Mouse (Mus musculus) forebrain, embryonic 10.5 days (tissue): ENCODE data around the gene Pkn3. TPM values are rescaled to one million over a fixed set of nuclear protein-coding genes. Genes with fewer than 3 reads are reported as not detected.
A peak's percentile ranks its signal among the peaks of the same experiment; 100 is the strongest.

Experiments
- DNase-seq: peaks from one replicate; pipeline ENCODE4 v3.0.0-alpha.2; 2017; ENCODE audit warnings: low spot score; ENCODE audit errors: extremely low spot score
- H3K27ac ChIP-seq: fragments of 300-500 bp; sonication (generic); 2 replicates; pipeline ENCODE4 v1.5.1; 2016; ENCODE audit warnings: mild to moderate bottlenecking
- H3K27me3 ChIP-seq: fragments of 300-500 bp; sonication (generic); 2 replicates; pipeline ENCODE4 v1.6.1; 2016; ENCODE audit warnings: mild to moderate bottlenecking; ENCODE audit not compliant: poor library complexity, severe bottlenecking
- H3K36me3 ChIP-seq: fragments of 300-500 bp; sonication (generic); replicated peaks from 2 replicates; pipeline ENCODE4 v1.6.1; 2016; ENCODE audit warnings: mild to moderate bottlenecking, moderate library complexity
- H3K4me1 ChIP-seq: fragments of 300-500 bp; sonication (generic); 2 replicates; pipeline ENCODE4 v1.6.1; 2016
- H3K4me3 ChIP-seq: fragments of 300-500 bp; sonication (generic); 2 replicates; pipeline ENCODE4 v1.5.1; 2016; ENCODE audit warnings: mild to moderate bottlenecking, moderate library complexity
- H3K9me3 ChIP-seq: fragments of 300-500 bp; sonication (generic); 2 replicates; pipeline ENCODE4 v1.6.1; 2016; ENCODE audit warnings: mild to moderate bottlenecking, moderate library complexity
- WGBS: fragments of 180-500 bp; shearing (Covaris S2); methylation state at CpG from one replicate; pipeline ENCODE4 v1.1.7; 2016; 5-methylcytosine and 5-hydroxymethylcytosine counted together
- polyA plus RNA-seq: library from polyadenylated mRNA; unstranded; fragments of >200 nt; fragmentation: Nextera tagmentation; extraction: Ambion mirVana; gene quantifications from 2 replicates; pipeline ENCODE4 v1.2.1, GENCODE M21; 2016

Pkn3 gene
- polyA plus RNA-seq: 12.4 and 13.1 TPM in 2 replicates

- peaks cover 38% of the 10 kb centered on the region for H3K4me1 ChIP-seq
- under 1% methylated on average over 53 of the region's 53 CpGs for WGBS
- no peaks in the 10 kb centered on the region for H3K27me3 ChIP-seq
- H3K4me3 ChIP-seq: peak within 1 kb of the TSS; percentile 63
- peak; percentile 89 for DNase-seq
- peak within 1 kb of the TSS; percentile 89 for H3K27ac ChIP-seq
- peaks cover 35% of the 10 kb centered on the region for H3K36me3 ChIP-seq
- H3K9me3 ChIP-seq: no peaks in the 10 kb centered on the region
Measured at GRCm38 (mm10) chr2:30077502-30078348, at the start of gene Pkn3. TSS of gene Pkn3 (plus strand) at chr2:30077684.

DNA sequence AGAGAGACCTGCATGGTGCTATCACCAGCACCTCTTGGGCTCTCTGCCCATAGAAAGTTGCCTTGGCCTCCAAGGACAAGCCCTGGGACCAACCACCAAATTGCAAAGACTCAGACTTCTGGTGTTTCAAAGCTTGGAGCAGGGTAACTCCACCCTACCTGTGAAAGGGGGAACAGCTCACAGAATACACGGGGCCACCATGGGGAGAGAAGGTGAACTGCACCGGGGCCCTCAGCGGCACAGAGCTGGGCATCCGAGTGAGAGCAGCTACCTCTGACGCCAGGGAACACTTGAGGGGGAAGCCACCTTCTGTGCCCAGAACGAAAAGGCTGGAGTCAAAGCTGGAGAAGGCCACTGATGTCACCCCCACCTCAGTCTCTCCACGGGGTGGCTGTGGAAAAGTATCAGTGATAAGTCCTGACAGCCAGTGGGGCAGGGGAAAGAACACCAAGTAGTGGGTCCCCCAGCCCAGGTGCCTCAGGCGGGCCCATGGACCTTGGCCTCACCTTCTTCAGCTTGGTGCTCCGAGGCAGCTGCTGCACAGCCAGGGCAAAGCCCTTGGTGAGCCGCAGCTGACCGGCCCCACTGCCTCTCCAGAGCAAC, 45.1 kb upstream of the Pkn3 start:
- no peaks in the 10 kb centered on the region for H3K27me3 ChIP-seq
- H3K36me3 ChIP-seq: peaks cover 80% of the 10 kb centered on the region
- H3K4me3 ChIP-seq: no peak overlapping the region
- peaks cover 5% of the 10 kb centered on the region; the same call in 1 of the 2 replicates for H3K4me1 ChIP-seq
- DNase-seq: no peak
- H3K9me3 ChIP-seq: no peaks in the 10 kb centered on the region
- 65% methylated on average over 11 of the region's 11 CpGs for WGBS
- no peak overlapping the region for H3K27ac ChIP-seq

DNA sequence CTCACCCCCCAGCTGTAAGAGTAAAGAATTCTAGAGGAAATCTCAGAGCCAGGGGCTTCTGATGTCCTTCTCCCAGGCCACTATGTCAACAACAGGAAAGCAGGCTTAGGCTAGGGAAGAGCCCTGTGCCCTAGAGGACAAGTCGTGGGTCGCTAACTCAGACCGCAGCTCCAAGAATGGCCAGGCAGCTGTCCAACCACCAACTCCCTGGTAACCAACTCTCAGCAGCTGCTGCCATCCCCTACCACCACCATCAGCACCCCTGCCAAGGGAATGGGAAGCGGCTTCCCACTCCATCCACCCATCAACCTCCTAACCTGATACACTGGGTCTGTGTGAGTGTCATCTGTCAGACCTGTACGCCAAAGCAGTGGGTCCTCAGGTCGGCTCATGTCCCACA, 44.5 kb upstream of the Pkn3 start:
- H3K4me3 ChIP-seq: no peak overlapping the region
- H3K9me3 ChIP-seq: no peaks in the 10 kb centered on the region
- 82% methylated on average over 6 of the region's 6 CpGs for WGBS
- DNase-seq: no peak
- no peaks in the 10 kb centered on the region for H3K27me3 ChIP-seq
- H3K27ac ChIP-seq: no peak overlapping the region
- H3K36me3 ChIP-seq: peaks cover 80% of the 10 kb centered on the region
- peaks cover 5% of the 10 kb centered on the region; the same call in 1 of the 2 replicates for H3K4me1 ChIP-seq

DNA sequence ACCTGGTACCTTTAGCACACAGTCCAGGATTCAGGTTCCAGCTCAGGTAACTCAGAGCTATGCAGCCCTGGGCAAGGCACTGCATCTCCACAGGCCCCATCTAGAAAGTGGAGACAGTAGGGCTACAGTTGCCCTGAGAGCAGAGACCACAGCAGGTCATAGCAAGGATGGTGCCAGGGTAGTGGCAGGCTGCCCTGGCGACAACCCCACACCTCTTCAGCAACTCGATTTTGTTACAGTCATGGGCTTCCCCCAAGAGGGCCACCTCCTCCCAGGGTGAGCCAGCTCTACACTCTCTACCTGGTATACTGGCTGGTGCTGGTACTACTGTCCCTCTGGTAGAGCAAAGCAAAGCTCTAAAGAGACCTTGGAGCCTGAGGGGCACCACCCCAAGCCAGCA, 39.7 kb upstream of the Pkn3 start:
- H3K36me3 ChIP-seq: peaks cover 34% of the 10 kb centered on the region
- H3K27ac ChIP-seq: no peak overlapping the region
- 88% methylated on average over 2 of the region's 2 CpGs for WGBS
- H3K4me1 ChIP-seq: peaks cover 11% of the 10 kb centered on the region
- H3K27me3 ChIP-seq: no peaks in the 10 kb centered on the region
- no peaks in the 10 kb centered on the region for H3K9me3 ChIP-seq
- no peak overlapping the region for H3K4me3 ChIP-seq
- no peak for DNase-seq

GRCm38 (mm10) chr2:30038370-30038769, 39.1 kb upstream of the Pkn3 start:
- H3K4me3 ChIP-seq: no peak overlapping the region

GRCm38 (mm10) chr2:30039687-30040086, 37.8 kb upstream of the Pkn3 start:
- Histone ChIP-seq H3K36me3 (peaks cover 23% of the 10 kb centered on the region), H3K4me1 (peaks cover 8% of the 10 kb centered on the region), H3K4me3 (no peak overlapping the region), H3K9me3 (no peaks in the 10 kb centered on the region), H3K27ac (no peak overlapping the region), H3K27me3 (no peaks in the 10 kb centered on the region)
- DNase-seq: no peak

More at GRCm38 (mm10) chr2:30038370-30038769, 39.1 kb upstream of the Pkn3 start:
- Histone ChIP-seq H3K27ac (no peak overlapping the region), H3K27me3 (no peaks in the 10 kb centered on the region), H3K4me1 (peaks cover 11% of the 10 kb centered on the region), H3K36me3 (peaks cover 28% of the 10 kb centered on the region), H3K9me3 (no peaks in the 10 kb centered on the region)
- 93% methylated on average over 10 of the region's 10 CpGs for WGBS
- no peak for DNase-seq

DNA sequence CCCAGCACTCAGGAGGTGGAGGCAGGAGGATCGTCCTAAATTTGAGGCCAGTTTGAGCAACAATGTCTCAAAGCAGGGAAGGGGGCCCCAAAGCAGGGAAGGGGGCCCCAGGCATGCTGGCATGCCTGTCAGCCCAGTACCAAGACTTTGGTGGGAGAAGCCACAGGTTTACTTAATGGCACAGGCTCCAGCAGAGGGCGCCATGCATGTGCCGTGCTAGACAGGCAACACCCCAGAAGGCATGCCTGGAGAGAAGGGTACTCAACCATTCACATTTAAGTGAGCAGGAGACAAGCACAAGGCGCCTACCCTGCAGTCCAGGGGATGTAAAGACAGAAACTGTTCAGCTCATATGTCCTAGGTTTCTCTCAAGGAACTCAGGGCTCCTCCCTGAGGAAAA, 35.0 kb upstream of the Pkn3 start:
- Histone ChIP-seq H3K27me3 (no peaks in the 10 kb centered on the region), H3K4me3 (no peak overlapping the region), H3K36me3 (peaks cover 22% of the 10 kb centered on the region), H3K27ac (0 out of 2 replicates have a peak overlapping the region, but pooled peaks have one; percentile 13), H3K4me1 (peaks cover 8% of the 10 kb centered on the region), H3K9me3 (no peaks in the 10 kb centered on the region)
- 12% methylated on average over 4 of the region's 4 CpGs for WGBS
- peak; percentile 70 for DNase-seq

GRCm38 (mm10) chr2:30044550-30044949, 32.9 kb upstream of the Pkn3 start:
- peaks cover 14% of the 10 kb centered on the region for H3K36me3 ChIP-seq
- peaks cover 17% of the 10 kb centered on the region for H3K4me1 ChIP-seq
- DNase-seq: no peak
- 85% methylated on average over 5 of the region's 5 CpGs for WGBS
- no peaks in the 10 kb centered on the region for H3K9me3 ChIP-seq
- no peak overlapping the region for H3K4me3 ChIP-seq
- H3K27ac ChIP-seq: no peak overlapping the region
- no peaks in the 10 kb centered on the region for H3K27me3 ChIP-seq

DNA sequence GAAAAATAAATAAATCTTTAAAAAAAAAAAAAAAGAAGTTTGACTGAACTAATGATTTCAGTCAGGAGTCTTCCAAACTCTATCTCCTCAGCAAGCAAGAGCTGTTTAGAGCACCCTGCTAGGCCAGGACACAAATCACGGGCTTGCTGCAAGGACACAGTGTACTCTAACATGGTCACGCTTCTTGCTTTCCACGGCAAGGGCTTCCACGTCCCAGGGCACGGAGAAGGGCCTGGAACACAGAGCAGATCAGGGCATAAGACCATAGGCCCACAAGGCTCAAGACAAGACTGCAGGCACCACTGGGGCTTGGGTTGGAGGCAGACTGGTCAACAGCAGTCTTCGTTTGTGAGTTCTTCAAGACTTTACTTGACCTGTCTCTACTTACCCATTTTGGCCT, 30.4 kb upstream of the Pkn3 start:
- H3K27ac ChIP-seq: no peak overlapping the region
- peaks cover 17% of the 10 kb centered on the region for H3K4me1 ChIP-seq
- no peak for DNase-seq
- no peak overlapping the region for H3K4me3 ChIP-seq
- H3K27me3 ChIP-seq: no peaks in the 10 kb centered on the region
- H3K36me3 ChIP-seq: peaks cover 14% of the 10 kb centered on the region
- 91% methylated on average over 6 of the region's 6 CpGs for WGBS
- no peaks in the 10 kb centered on the region for H3K9me3 ChIP-seq

GRCm38 (mm10) chr2:30048101-30048501, 29.4 kb upstream of the Pkn3 start:
- Histone ChIP-seq H3K4me3 (peak overlapping the region; percentile 64), H3K36me3 (peaks cover 14% of the 10 kb centered on the region), H3K27me3 (no peaks in the 10 kb centered on the region), H3K27ac (peak overlapping the region; percentile 98), H3K4me1 (peaks cover 8% of the 10 kb centered on the region), H3K9me3 (no peaks in the 10 kb centered on the region)
- no peak for DNase-seq
- WGBS: 65% methylated on average over 11 of the region's 11 CpGs

DNA sequence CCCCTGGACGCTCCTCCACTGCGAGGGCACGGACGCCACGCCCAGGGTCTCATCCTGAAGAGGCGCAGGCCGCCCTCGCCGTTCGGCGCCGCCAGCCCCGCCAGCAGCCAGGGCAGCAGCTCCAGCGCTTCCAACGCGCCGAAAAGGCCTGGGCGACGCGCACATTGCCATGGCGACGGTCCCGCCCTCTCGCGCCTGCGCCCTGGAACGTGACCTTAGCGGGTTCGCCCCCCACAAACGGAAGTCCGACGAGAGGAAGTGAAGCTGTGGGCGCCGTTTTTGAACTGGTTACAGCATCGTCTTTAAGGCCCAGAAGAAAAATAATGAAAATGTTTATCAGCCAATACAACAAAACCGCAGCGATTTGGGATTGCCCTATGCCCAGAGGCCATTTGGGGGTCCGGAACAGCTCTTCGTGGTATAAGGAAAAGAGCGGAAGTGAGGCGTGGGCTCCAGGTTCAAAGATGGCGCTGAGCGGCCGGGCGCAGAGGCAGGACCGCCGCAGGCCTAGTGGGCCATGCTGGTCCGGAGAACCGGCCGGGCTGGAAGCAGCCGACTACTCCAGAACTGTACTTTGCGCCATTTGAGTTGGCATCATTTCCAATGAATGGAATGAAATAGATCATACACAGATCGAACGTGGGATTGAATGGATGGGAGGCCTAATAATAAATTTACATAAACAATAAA, 28.6 kb upstream of the Pkn3 start, which contains the start of gene Wdr34:
TSS of gene Wdr34 (minus strand) at position 183 of the 690 bp plus-strand sequence.
- WGBS: under 1% methylated on average over 54 of the region's 54 CpGs
- peaks cover 8% of the 10 kb centered on the region for H3K4me1 ChIP-seq
- H3K4me3 ChIP-seq: peak within 1 kb of the TSS; percentile 64
- no peaks in the 10 kb centered on the region for H3K27me3 ChIP-seq
- DNase-seq: peak; percentile 97
- H3K27ac ChIP-seq: peak within 1 kb of the TSS; percentile 98
- H3K9me3 ChIP-seq: no peaks in the 10 kb centered on the region
- peaks cover 14% of the 10 kb centered on the region for H3K36me3 ChIP-seq

DNA sequence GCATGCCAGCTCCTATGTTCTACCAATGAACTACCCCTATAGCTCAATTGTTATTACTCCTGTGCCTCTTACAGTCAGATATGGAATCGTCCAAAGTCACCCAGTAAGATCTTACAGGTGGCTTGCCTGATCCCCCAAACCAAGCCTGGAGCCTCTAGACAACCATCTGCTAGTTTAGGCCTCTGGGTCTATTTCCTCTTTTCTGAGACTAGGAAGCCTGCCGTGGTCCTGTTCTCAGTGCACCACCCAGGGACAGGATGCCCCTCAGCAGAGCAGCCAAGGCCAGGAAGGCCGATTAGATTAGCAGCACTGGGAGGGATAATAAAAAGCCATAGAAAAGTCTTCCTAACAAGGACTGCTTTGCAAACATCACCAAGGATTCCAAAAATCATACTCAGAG, 27.7 kb upstream of the Pkn3 start:
- Histone ChIP-seq H3K4me3 (no peak overlapping the region), H3K36me3 (peaks cover 10% of the 10 kb centered on the region), H3K27me3 (no peaks in the 10 kb centered on the region), H3K9me3 (no peaks in the 10 kb centered on the region), H3K27ac (peak overlapping the region; percentile 98), H3K4me1 (peaks cover 8% of the 10 kb centered on the region)
- DNase-seq: no peak
- WGBS: 87% methylated on average over 3 of the region's 3 CpGs
